Mouse (Mus musculus): Measurements from ENCODE around the gene Hexa. TPM values are rescaled to one million over a fixed set of nuclear protein-coding genes. Genes with fewer than 3 reads are reported as not detected.

Hexa gene
- total RNA-seq, 2 experiments from 2014 or later, result 49.3 to 53.1 TPM

- no peak for DNase-seq (ENCODE audit: extremely low spot score in 1 of 2, low spot score in 2 of 2)
- no peak overlapping the region for H3K4me3 ChIP-seq
- H3K27ac ChIP-seq, result no peak overlapping the region
- intact Hi-C loops (cut with DNase I), result no loop called here
- TF ChIP-seq CTCF (IDR thresholded peaks at IDR 0.05), result no peak
Measured at GRCm38 (mm10) chr9:59533422-59533821, 5.9 kb upstream of the Hexa start.

DNA sequence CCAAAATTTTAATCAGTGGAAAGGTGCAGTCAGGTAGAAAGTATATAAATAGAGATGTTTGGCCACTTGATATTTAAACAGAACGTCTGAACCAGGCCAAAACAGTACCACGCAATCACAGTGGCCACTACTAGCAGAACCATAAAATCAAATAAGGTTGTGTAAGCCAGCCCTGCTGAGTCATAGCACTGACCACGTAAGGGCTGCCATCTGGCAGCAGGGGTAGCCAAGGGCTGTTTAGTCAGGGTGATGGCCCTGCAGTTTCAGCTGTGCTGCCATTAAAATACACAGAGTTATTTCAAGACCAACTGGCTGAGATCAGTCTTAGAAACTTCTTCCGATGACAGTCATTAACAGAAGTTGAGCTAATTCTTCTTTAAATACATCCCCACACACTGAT lies 5.5 kb upstream of the Hexa start:
- intact Hi-C loops (cut with DNase I), result no loop called here
- Histone ChIP-seq H3K27ac (no peak overlapping the region), H3K4me3 (no peak overlapping the region)
- no peak for DNase-seq (ENCODE audit: extremely low spot score in 1 of 2, low spot score in 2 of 2)
- TF ChIP-seq CTCF (IDR thresholded peaks at IDR 0.05), result no peak

- Histone ChIP-seq H3K4me3 (no peak overlapping the region), H3K27ac (no peak overlapping the region)
- intact Hi-C loops (cut with DNase I), result loop anchor here (2.0 kb wide), 1 partner anchor 51 kb away; the partner anchor contains the start of gene Arih1
- no peak; the same call in 1 of the 2 replicates for TF ChIP-seq CTCF (IDR thresholded peaks at IDR 0.05)
- DNase-seq (ENCODE audit: extremely low spot score in 1 of 2, low spot score in 2 of 2), result no peak
Measured at GRCm38 (mm10) chr9:59537651-59538050, 1.7 kb upstream of the Hexa start.

- Histone ChIP-seq H3K4me3 (peak overlapping the region; percentile 66), H3K27ac (no peak overlapping the region)
- no peak for DNase-seq (ENCODE audit: extremely low spot score in 1 of 2, low spot score in 2 of 2)
- no peak for TF ChIP-seq CTCF (IDR thresholded peaks at IDR 0.05)
- intact Hi-C loops (cut with DNase I), result no loop called here
Measured at GRCm38 (mm10) chr9:59541617-59542016, 2.3 kb downstream of the Hexa start.

DNA sequence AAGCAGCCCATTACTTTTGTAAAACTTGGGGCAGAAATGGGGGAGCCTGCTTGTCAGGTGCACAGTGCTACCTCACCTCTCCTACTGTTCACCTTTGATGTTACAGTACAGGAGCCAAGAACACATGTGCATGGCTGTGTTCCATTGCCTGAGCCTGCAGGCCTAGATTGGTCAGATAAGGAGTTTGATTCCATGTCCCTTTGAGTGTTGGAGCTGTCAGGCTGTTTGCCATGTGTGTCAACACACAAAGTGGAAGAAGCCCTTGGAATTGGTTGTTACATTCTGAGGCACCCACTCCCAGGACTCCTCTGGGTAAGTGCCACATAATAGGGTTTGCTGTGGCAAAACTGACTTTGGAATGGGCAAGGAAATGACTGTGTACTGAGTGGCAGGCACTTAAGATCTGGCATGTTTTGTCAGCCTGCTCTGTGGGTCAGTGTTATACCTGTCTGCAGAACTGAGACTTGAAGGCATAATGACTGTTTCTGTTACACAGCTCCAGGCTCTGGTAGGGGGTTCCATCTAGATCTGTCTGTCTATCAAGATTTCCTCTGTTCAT lies 3.5 kb downstream of the Hexa start:
- intact Hi-C loops (cut with DNase I), result no loop called here
- no peak for TF ChIP-seq CTCF (IDR thresholded peaks at IDR 0.05)
- no peak for DNase-seq (ENCODE audit: extremely low spot score in 1 of 2, low spot score in 2 of 2)

GRCm38 (mm10) chr9:59544739-59545138 lies 5.4 kb downstream of the Hexa start:
- TF ChIP-seq CTCF (IDR thresholded peaks at IDR 0.05), result no peak
- no peak for DNase-seq (ENCODE audit: extremely low spot score in 1 of 2, low spot score in 2 of 2)
- Histone ChIP-seq H3K4me3 (no peak overlapping the region), H3K27ac (no peak overlapping the region)
- intact Hi-C loops (cut with DNase I), result no loop called here

More for the DNA sequence above, 3.5 kb downstream of the Hexa start:
- no peak overlapping the region for H3K4me3 ChIP-seq
- no peak overlapping the region for H3K27ac ChIP-seq

GRCm38 (mm10) chr9:59547869-59548268 lies 8.5 kb downstream of the Hexa start:
- DNase-seq (ENCODE audit: extremely low spot score in 1 of 2, low spot score in 2 of 2), result no peak
- intact Hi-C loops (cut with DNase I), result no loop called here
- Histone ChIP-seq H3K27ac (no peak overlapping the region), H3K4me3 (no peak overlapping the region)
- no peak for TF ChIP-seq CTCF (IDR thresholded peaks at IDR 0.05)

GRCm38 (mm10) chr9:59548961-59549487 lies 9.7 kb downstream of the Hexa start:
- H3K4me3 ChIP-seq, result no peak overlapping the region
- intact Hi-C loops (cut with DNase I), result no loop called here
- DNase-seq (ENCODE audit: extremely low spot score in 1 of 2, low spot score in 2 of 2), result no peak
- TF ChIP-seq CTCF (IDR thresholded peaks at IDR 0.05), result no peak
- no peak overlapping the region for H3K27ac ChIP-seq

GRCm38 (mm10) chr9:59550077-59550476 lies 10.7 kb downstream of the Hexa start:
- Histone ChIP-seq H3K4me3 (no peak overlapping the region), H3K27ac (peak overlapping the region; percentile 45)
- no peak for TF ChIP-seq CTCF (IDR thresholded peaks at IDR 0.05)
- no peak for DNase-seq (ENCODE audit: extremely low spot score in 1 of 2, low spot score in 2 of 2)
- intact Hi-C loops (cut with DNase I), result loop anchor here (5.0 kb wide), 1 partner anchor 118 kb away; no protein-coding TSS in a partner anchor

GRCm38 (mm10) chr9:59551017-59551416 lies 11.7 kb downstream of the Hexa start:
- no peak for DNase-seq (ENCODE audit: extremely low spot score in 1 of 2, low spot score in 2 of 2)
- no peak for TF ChIP-seq CTCF (IDR thresholded peaks at IDR 0.05)
- Histone ChIP-seq H3K4me3 (no peak overlapping the region), H3K27ac (peak overlapping the region; percentile 45)
- intact Hi-C loops (cut with DNase I), result loop anchor here (5.0 kb wide), 1 partner anchor 119 kb away; no protein-coding TSS in a partner anchor

DNA sequence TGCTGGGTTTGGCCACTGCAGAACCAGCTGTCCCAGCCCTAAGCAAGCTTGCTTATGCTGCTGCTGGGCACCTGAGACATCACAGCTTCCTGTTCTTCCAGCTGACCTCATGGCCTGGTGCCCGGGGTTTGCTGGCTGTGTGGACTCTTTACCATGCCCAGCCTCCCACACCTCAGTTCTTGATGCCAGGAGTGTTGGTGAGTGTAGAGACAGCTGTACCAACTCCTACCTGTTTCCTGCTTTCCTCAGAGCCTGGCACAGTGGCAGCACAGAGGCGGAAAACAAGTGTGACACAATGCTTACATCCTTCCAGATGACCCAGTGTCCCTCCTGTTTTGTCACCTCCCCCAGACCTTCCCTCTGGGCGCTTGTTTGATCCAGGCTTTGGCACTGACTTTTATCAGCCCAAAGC lies 12.3 kb downstream of the Hexa start:
- peak; percentile 42 to 72 for DNase-seq (ENCODE audit: extremely low spot score in 1 of 2, low spot score in 2 of 2)
- TF ChIP-seq CTCF (IDR thresholded peaks at IDR 0.05), result no peak
- intact Hi-C loops (cut with DNase I), result loop anchor here (5.0 kb wide), 1 partner anchor 119 kb away; no protein-coding TSS in a partner anchor
- Histone ChIP-seq H3K4me3 (no peak overlapping the region), H3K27ac (no peak overlapping the region; the same call in 1 of the 2 replicates)

DNA sequence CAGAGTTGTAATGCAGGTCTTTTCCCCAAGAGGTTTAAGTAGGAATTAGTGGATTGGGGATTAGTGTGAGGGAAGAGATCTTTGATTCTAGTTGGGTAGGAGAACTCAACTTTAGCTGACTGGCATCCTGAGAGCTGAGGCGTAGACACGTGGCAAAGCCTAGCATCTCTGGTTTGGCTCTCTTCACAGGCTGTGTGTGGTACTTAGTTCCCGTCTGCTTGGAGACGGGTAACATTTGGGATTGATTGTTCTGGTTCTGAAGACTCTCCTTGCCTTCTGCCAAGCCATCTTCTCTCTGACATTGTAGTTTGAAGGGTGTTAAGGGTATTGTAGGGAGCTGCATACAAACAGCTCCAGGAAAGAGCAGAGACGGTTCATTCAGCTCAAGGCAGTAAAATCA lies 13.3 kb downstream of the Hexa start:
- intact Hi-C loops (cut with DNase I), result loop anchor here (5.0 kb wide), 1 partner anchor 120 kb away; no protein-coding TSS in a partner anchor
- no peak for DNase-seq (ENCODE audit: extremely low spot score in 1 of 2, low spot score in 2 of 2)
- no peak overlapping the region for H3K27ac ChIP-seq

DNA sequence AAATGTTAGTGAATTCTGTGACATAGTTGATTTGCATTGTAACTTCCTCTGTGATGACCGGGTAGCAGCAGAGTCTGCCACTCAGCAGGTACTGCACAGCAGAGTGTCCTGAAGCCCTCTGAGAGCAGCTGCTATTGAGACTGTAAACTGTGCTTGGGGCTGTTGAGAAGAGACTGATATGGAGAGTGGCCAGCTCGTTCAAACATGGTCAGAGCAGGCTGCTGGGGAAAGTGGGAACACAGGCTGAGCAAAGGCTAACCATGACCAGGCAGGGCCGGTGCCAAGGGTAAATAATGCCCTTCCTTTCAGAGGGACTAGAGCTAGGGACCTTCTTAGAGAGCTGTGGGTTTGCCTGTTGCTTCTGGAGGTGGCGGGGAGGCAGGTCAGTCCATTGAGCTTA lies 14.4 kb downstream of the Hexa start:
- no peak overlapping the region for H3K27ac ChIP-seq
- no peak for TF ChIP-seq CTCF (IDR thresholded peaks at IDR 0.05)
- intact Hi-C loops (cut with DNase I), result loop anchor here (5.0 kb wide), 1 partner anchor 121 kb away; no protein-coding TSS in a partner anchor
- DNase-seq (ENCODE audit: extremely low spot score in 1 of 2, low spot score in 2 of 2), result no peak
- H3K4me3 ChIP-seq, result no peak overlapping the region

More for the DNA sequence above, 13.3 kb downstream of the Hexa start:
- no peak overlapping the region for H3K4me3 ChIP-seq
- no peak for TF ChIP-seq CTCF (IDR thresholded peaks at IDR 0.05)
